Mouse (Mus musculus): ENCODE data around the gene Tgoln1.
A peak's percentile ranks its signal among the peaks of the same experiment; 100 is the strongest.

Tgoln1 gene

GRCm38 (mm10) chr6:72616643-72617288, at the start of gene Tgoln1:
Tgoln1 (minus strand) TSS chr6:72617000.
- peak; percentile 92 for DNase-seq (ENCODE audit: low spot score)

GRCm38 (mm10) chr6:72664290-72664689, 47.5 kb upstream of the Tgoln1 start:
- DNase-seq (ENCODE audit: low spot score): no peak

- no peak for DNase-seq (ENCODE audit: low spot score)
Observed at GRCm38 (mm10) chr6:72663000-72663399, 46.2 kb upstream of the Tgoln1 start.

- DNase-seq (ENCODE audit: low spot score): no peak
Observed at GRCm38 (mm10) chr6:72660391-72660720, 43.6 kb upstream of the Tgoln1 start.

GRCm38 (mm10) chr6:72659717-72660390, 43.1 kb upstream of the Tgoln1 start:
- DNase-seq (ENCODE audit: low spot score): no peak

GRCm38 (mm10) chr6:72658006-72658405, 41.2 kb upstream of the Tgoln1 start:
- peak; percentile 43 for DNase-seq (ENCODE audit: low spot score)

- DNase-seq (ENCODE audit: low spot score): no peak
Observed at GRCm38 (mm10) chr6:72656053-72656442, 39.2 kb upstream of the Tgoln1 start.

GRCm38 (mm10) chr6:72655309-72656052, 38.7 kb upstream of the Tgoln1 start:
- DNase-seq (ENCODE audit: low spot score): no peak

GRCm38 (mm10) chr6:72654355-72654754, 37.6 kb upstream of the Tgoln1 start:
- DNase-seq (ENCODE audit: low spot score): no peak

GRCm38 (mm10) chr6:72653419-72653818, 36.6 kb upstream of the Tgoln1 start:
- no peak for DNase-seq (ENCODE audit: low spot score)

GRCm38 (mm10) chr6:72650338-72650851, 33.6 kb upstream of the Tgoln1 start:
- DNase-seq (ENCODE audit: low spot score): no peak

- no peak for DNase-seq (ENCODE audit: low spot score)
Observed at GRCm38 (mm10) chr6:72648002-72648595, 31.3 kb upstream of the Tgoln1 start.

- DNase-seq (ENCODE audit: low spot score): peak; percentile 43
Observed at GRCm38 (mm10) chr6:72647383-72647820, 30.6 kb upstream of the Tgoln1 start.

GRCm38 (mm10) chr6:72645364-72645763, 28.6 kb upstream of the Tgoln1 start:
- no peak for DNase-seq (ENCODE audit: low spot score)

- DNase-seq (ENCODE audit: low spot score): no peak
Observed at GRCm38 (mm10) chr6:72644576-72644975, 27.8 kb upstream of the Tgoln1 start.

- DNase-seq (ENCODE audit: low spot score): no peak
Observed at GRCm38 (mm10) chr6:72641218-72641954, 24.6 kb upstream of the Tgoln1 start.

GRCm38 (mm10) chr6:72636940-72637339, 20.1 kb upstream of the Tgoln1 start:
- DNase-seq (ENCODE audit: low spot score): no peak

- no peak for DNase-seq (ENCODE audit: low spot score)
Observed at GRCm38 (mm10) chr6:72635760-72636431, 19.1 kb upstream of the Tgoln1 start.

GRCm38 (mm10) chr6:72634311-72634710, 17.5 kb upstream of the Tgoln1 start:
- DNase-seq (ENCODE audit: low spot score): no peak

GRCm38 (mm10) chr6:72631700-72632099, 14.9 kb upstream of the Tgoln1 start:
- no peak for DNase-seq (ENCODE audit: low spot score)

GRCm38 (mm10) chr6:72630961-72631360, 14.2 kb upstream of the Tgoln1 start:
- no peak for DNase-seq (ENCODE audit: low spot score)
